17 mouse cellular contexts compared by ENCODE assay signal in the genomic region with DNA sequence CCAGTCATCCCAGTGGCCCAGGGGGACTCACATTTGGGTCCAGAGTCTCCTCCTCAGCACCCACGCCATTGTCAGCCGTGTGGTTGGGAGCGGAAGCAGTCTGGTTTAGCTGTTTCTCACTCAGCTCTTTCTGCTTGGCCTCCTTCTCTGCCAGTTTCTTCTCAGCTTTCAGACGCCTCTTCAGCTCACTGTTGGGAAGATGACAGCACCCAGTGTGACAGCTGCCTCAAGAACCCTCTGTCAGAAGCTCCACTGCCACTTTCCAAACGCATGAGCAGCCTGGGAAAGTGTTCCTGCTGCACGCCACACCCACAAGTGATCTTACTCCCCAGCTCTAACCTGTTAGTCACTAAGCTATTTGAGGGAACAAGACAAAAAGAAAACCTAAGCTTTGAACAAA. TPM values are rescaled to one million over a fixed set of nuclear protein-coding genes. Genes with fewer than 3 reads are reported as not detected.
DNase-seq lines count a peak whose midpoint lies in the region.
"Had no signal": no experiment of that assay in that cellular context is flagged by ENCODE, and none has a peak within 500 bp of the region (broad histone marks: within the 10 kb centered on the region; RNA-seq: fewer than 3 reads in every experiment).

No protein-coding gene starts in this region.

- DNase-seq in gastrocnemius, postnatal 25 days = peak; percentile 20
- DNase-seq in gastrocnemius, postnatal 10 days = no peak
- DNase-seq in left cerebral cortex, postnatal 25 days (ENCODE audit: low spot score in 2 of 2) = peak; percentile 21 to 85
- no peak for DNase-seq in left cerebral cortex, postnatal 4 days
- peak; percentile 20 for DNase-seq in ZHBTc4 (ENCODE audit: low read depth, low spot score)
- DNase-seq in right cerebral cortex, postnatal 36 days (ENCODE audit: low spot score in 2 of 2) = peak; percentile 29 to 62
- DNase-seq in cerebellum, adult 8-10 months = no peak
- DNase-seq: adrenal gland, postnatal 25 days; cerebellum, adult 11-12 months; cerebellum, postnatal 25 days; embryo, embryonic 11 days; lung, adult 2 months; midbrain, embryonic 14.5 days; thymus, postnatal 4 days had no signal

- intact Hi-C loops in left cerebral cortex, postnatal 25 days (cut with DNase I) = no loop called here
- intact Hi-C loops in left cerebral cortex, postnatal 4 days (cut with DNase I) = no loop called here

RNA-seq across cellular contexts. Expression of gene Kars, which starts 5.5 kb away (rescaled TPM):
- 100 to 1,000 TPM; 102 to 112 TPM for total RNA-seq in gastrocnemius, postnatal 25 days (2021)
- total RNA-seq in gastrocnemius, postnatal 10 days (2021) = 100 to 1,000 TPM; 114 to 119 TPM
- total RNA-seq in left cerebral cortex, postnatal 25 days (2021) = 10 to 100 TPM; 67.3 to 71.2 TPM
- total RNA-seq in left cerebral cortex, postnatal 4 days (2021) = 100 to 1,000 TPM; 112 to 115 TPM

RNA-seq across cellular contexts. Expression of gene Terf2ip, which starts 5.6 kb away (rescaled TPM):
- total RNA-seq in gastrocnemius, postnatal 25 days (2021) = 1 to 10 TPM; 7.5 to 7.7 TPM
- 10 to 100 TPM; 11.3 to 13.5 TPM for total RNA-seq in gastrocnemius, postnatal 10 days (2021)
- total RNA-seq in left cerebral cortex, postnatal 25 days (2021) = 10 to 100 TPM; 35.4 to 36.3 TPM
- 10 to 100 TPM; 40.2 to 41.6 TPM for total RNA-seq in left cerebral cortex, postnatal 4 days (2021)

RNA-seq across cellular contexts. Expression of gene Gm6793, which starts 9.2 kb away (rescaled TPM):
- not detected for total RNA-seq in gastrocnemius, postnatal 25 days (2021)
- total RNA-seq in gastrocnemius, postnatal 10 days (2021) = not detected
- total RNA-seq in left cerebral cortex, postnatal 25 days (2021) = under 1 TPM in 1 of 2 experiments, not detected in 1; 0.23 TPM
- under 1 TPM in 1 of 2 experiments, not detected in 1; 0.22 TPM for total RNA-seq in left cerebral cortex, postnatal 4 days (2021)
- total RNA-seq: adrenal gland, postnatal 25 days; ES-E14; hematopoietic stem cell, adult 5-6 weeks; layer of hippocampus, adult 8-10 months had no signal

RNA-seq across cellular contexts. Expression of gene Adat1, which starts 13.5 kb away (rescaled TPM):
- 1 to 10 TPM; 1.3 to 2.4 TPM for total RNA-seq in gastrocnemius, postnatal 25 days (2021)
- total RNA-seq in gastrocnemius, postnatal 10 days (2021) = 1 to 10 TPM; 1.4 to 2.1 TPM
- total RNA-seq in left cerebral cortex, postnatal 25 days (2021) = 1 to 10 TPM; 5.4 to 6.6 TPM
- 1 to 10 TPM; 5.7 to 6.1 TPM for total RNA-seq in left cerebral cortex, postnatal 4 days (2021)

Comparison
In these comparisons a context has a peak if more than half of its experiments do, and no peak if none do; other contexts are left out.
1. DNase-seq: peak in gastrocnemius, postnatal 25 days (single experiment), left cerebral cortex, postnatal 25 days (2 of 2), ZHBTc4 (single experiment) and right cerebral cortex, postnatal 36 days (2 of 2); none in gastrocnemius, postnatal 10 days (single experiment), left cerebral cortex, postnatal 4 days (single experiment) and cerebellum, adult 8-10 months (single experiment).